Mouse (Mus musculus) right cerebral cortex, postnatal 4 days (tissue): ENCODE results near the gene Lfng.

Experiments used
- DNase-seq: peaks from one replicate; pipeline ENCODE4 v3.0.0-alpha.2; 2022

Lfng gene

DNA sequence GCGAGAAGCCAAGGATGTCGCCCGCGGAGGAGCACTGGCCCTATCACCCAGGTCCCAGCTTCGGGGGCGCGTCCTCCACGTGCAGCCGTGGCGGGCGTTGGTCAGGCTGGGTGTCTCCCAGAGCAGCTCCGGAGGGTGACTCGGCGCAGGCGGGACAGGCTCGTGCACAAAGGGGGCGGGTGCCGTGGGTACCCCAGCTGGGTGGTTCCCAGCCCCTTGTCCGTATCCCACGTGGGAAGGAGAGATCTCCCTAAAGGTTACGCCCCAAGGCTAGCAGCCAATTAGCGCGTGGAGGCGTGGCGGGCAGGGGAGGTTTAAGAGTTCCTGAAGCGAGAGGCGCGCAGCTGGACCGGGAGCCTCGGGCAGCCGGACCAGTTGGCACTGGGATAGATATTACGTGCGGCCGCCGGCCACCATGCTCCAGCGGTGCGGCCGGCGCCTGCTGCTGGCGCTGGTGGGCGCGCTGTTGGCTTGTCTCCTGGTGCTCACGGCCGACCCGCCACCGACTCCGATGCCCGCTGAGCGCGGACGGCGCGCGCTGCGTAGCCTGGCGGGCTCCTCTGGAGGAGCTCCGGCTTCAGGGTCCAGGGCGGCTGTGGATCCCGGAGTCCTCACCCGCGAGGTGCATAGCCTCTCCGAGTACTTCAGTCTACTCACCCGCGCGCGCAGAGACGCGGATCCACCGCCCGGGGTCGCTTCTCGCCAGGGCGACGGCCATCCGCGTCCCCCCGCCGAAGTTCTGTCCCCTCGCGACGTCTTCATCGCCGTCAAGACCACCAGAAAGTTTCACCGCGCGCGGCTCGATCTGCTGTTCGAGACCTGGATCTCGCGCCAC, at the start of gene Lfng:
Gene Lfng, plus strand, starts transcription at position 320 of the 835 bp plus-strand sequence.
- peak; percentile 72 for DNase-seq

DNA sequence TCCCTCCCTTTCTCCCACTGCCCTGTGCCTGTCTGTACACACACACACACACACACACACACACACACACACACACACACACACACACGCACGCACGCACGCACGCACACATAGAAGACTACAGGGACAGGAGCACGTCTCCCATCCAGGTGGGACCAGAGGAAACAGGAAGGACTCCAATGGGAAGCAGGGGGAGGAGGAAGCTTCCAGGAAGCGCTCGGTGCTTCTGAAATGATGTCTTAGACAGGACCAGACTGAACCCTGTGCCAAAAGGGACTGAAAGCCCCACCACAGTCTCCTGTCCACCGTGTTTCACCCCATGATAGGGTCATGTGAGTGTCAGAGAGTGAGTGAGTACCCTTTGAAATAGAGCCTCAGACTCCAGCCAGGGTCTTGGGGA, 44.5 kb upstream of the Lfng start:
- DNase-seq, result no peak

DNA sequence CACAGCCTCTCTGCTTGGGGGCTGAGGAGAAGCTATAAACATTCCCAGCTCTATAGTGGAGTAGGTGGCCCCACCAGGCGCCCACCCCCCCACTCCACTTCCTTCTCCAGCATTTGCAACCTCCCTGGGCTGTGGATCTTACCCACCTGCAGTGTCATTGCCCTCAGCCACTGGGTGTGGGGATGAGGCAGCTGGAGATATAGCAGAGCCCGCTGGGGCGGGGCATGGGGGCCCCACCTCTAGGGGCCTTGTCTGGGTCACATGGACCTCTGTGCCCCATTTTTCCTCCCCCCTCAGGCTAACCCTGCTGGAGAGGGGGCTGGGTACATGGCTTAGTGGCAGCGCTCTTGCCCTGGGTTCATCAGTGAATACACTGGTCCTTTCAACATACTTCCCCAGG, 42.2 kb upstream of the Lfng start, which contains the start of gene Grifin:
Gene Grifin, minus strand, starts transcription at position 176 of the 400 bp plus-strand sequence.
- no peak for DNase-seq

DNA sequence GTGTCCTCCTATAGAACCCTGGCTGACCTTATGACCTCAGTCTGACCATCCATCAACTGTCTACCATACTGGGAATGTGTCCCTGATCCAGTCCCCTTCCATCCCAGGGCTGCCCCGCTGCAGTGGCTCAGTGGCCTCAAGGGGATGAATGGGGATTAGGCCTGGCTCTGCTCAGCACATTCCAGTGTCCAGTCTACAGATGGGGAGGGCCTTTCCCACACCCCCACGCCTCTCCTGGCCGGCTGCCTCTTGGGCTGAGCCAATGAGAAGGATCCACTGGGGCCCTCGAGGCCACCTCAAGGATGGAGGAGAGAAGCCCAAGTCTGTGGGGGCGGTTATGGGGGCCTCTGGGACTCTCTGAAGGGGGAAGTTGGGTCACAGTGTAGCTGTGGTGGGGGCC, 41.7 kb upstream of the Lfng start:
- DNase-seq, result peak; percentile 44

DNA sequence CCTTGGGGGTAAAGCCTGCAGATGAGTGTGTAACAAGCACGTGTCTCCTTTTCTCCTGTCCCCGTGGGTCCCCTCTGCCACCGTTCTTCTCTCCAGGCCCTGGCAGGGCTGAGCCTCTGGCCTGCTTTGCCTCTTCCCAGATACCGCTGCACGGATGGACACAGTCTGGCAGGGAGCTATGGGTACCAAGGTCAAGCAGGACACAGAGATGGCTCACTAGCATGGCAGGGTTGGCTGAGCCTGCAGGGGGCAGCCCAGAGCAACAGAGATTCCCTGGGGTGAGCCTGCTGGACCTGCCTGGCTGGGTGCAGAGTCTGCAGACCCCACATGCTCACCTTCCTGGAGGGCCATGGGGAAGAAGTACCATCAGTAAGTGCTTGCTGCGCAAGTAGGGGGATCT, 41.3 kb upstream of the Lfng start:
- DNase-seq, result peak; percentile 50

DNA sequence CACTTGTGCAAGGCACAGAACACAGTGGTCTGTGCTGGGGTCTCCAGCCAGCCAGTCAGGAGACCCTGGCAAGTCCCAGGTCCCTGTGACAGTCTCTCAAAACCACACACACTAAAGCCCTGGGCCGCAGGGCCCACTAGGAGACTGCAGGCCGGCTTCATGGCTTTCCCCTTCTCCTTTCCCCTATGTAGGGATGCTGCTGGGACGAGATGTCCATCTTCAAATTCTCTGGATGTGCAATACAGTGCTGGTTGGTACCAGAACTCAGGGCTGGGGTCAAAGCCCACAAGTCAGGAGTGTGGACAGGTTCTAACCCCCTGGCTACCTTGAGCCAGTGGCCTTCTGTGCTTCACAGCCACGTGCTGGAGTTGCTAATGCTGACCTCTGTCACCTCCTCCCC, 40.8 kb upstream of the Lfng start:
- DNase-seq, result no peak

DNA sequence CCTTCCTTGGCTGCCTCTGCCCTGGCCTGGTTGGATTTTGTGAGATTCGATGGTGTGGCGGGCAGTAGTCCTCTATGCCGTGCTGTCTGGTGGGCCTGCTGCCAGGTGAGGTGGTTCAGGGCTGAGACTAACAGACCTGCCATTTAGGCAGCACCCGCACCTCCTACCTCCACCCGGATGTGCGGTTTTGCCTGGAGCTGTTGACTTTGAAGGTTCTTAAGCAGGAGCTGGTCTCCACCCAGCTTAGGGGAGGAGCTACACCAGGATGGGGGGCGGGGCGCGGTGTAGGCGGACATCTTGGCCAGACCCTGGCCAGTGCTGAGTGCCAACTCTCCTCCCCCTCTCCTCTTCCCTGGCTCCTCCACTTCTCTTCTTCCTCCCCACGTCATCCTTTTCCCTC, 39.8 kb upstream of the Lfng start:
- peak; percentile 43 for DNase-seq

DNA sequence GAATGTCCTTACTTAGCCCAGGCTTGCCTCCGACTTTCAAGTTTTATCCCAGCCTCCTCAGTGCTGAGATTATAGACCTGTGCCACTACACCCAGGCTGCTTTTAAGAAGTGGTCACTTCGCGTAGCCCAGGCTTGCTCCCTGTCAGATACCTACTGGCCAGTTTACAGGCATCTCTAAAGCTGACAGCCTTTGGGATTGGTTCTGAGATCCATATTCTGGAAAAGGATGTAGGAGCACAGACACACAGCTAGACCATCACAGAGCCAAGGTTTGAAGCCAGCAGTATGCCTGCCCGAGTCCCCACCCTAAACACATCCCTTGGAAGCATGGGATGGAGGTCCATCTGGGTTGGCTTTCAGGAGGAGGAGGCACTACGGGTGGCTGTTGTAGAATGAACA, 39.4 kb upstream of the Lfng start:
- DNase-seq, result no peak

DNA sequence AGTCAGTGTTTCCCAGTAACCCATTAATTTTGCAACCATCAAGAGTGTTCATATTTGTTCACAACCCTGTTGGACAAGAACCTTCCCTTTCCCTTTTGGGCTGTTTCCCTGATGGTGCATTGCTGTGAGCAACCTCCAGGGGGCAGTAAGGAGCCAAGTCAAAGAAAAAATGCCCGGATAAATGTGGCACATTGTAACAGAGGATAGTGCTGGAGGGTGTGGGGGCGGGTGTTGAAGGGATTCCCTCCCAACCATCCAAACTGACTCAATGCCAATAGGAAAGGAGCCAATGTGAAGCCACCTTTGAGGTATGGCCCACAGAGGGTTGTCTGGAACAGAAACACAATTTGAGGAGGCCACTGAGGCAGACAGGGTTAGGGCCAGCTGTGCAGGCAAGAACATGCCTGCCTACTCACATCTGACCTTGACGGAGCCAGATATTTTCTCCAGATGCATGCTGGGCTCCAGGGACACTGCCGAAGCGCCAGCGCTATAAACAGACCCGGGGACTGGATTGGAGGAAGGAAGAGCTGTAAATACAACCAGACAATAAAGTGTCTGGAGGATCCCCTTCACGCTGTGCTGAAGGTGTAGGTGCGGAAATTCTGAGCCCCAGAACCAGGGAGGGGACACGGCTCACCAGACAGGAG, 38.7 kb upstream of the Lfng start:
- peak; percentile 58 for DNase-seq

DNA sequence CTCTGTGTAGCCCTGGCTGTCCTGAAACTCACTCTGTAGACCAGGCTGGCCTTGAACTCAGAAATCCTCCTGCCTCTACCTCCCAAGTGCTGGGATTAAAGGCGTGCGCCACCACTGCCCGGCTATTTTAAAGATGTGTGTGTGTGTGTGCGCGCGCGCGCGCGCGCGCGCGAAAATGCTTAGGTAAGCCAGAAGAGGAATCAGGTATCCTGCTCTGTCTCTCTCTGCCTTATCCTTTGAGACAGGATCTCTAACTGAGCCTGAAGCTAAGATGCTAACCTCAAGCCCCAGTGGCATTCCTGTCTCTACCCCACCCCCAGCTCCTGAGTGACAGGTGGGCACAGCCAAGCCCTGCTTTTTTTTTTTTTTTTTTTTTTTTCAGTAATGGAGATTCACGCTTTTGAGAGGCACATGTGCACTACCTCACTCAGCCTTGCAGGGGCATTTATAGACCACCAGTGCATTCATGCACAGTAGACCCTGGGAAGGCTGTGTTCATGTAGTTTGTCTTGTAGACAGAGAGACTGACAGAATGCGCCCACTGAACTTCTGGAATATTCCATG, 38.0 kb upstream of the Lfng start:
- DNase-seq, result no peak

DNA sequence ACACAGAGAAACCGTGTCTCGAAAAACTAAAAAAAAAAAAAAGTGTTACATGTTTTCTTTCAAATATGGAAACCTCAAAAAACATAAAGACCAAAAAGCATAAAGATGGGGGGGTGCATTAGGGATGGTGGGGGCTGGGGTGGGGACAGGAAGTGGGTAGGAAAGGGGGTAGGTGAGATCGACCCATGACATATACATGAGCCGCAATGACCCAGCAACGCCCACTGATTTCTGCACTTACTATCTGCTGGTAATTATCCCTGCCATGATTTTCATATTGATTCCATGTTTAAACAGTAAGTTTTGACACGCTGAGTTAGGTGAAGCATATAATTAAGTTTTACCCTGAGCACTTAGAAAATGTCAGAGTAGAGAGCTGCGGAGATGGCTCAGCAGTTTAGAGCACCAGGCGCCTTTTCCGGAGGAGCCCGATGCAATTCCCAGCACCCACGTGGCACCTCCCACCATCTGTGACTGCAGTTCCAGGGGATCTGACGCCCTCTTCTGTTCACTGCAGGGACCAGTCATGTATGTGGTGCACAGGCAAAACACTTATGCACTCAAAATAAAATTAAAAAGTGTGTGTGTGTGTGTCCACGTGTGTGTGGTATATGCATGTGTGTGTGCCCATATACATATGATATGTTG, 36.8 kb upstream of the Lfng start:
- no peak for DNase-seq

DNA sequence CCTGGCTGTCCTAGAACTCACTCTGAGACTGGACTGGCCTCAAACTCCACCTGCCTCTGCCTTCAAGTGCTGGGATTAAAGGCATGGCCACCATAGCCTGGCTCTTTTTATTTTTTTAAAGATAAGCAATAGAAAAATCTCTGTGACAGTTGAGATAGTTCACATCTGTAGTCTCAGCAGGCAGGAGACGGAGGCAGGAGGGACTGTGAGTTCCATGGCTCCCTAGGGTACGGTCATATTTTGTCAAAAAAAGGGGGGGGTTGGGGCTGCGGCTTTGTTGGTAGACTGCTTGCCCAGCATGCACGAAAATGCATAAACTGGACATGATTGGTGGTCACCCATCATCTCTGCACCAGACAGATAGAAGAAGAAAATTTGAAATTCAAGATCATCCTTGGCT, 35.9 kb upstream of the Lfng start:
- no peak for DNase-seq

DNA sequence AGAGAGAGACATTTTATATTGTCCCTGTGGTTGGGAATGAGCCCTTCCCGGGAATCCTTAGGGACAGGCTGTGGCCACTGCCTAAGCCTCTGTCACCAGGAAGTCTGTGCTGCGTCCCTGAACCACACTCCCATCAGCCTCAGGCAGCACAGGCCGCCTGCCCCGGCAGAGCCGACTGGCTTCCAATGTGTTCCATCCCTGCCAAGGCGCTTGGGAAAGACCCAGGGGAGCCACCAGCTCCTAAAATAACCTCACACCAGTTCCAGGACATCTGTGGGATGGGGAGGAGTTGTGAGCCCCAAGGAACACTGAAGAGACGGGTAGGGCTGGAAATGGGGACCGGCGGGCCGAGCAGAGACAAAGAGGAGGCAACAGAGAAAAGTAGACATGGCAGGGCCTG, 35.4 kb upstream of the Lfng start:
- peak; percentile 38 for DNase-seq

DNA sequence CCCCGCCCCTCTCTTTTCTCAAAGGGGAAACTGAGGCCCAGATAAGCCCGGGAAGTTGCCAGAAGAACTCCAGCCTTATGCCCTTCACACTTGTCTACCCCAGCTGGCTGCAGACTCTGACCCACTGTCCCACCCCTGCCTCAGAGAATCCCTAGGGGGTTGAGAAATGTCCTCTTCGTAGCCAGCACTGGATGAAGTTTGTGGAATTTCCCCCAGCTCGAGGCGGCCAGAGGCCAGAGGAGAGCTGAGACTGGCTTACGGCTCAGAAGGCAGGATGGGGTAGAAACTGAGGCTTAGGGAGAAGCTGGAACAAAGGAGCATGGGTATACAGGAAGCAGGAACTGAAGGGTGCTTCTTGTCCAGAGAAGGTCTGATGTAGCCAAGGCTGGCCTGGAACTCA, 34.5 kb upstream of the Lfng start:
- DNase-seq, result no peak

DNA sequence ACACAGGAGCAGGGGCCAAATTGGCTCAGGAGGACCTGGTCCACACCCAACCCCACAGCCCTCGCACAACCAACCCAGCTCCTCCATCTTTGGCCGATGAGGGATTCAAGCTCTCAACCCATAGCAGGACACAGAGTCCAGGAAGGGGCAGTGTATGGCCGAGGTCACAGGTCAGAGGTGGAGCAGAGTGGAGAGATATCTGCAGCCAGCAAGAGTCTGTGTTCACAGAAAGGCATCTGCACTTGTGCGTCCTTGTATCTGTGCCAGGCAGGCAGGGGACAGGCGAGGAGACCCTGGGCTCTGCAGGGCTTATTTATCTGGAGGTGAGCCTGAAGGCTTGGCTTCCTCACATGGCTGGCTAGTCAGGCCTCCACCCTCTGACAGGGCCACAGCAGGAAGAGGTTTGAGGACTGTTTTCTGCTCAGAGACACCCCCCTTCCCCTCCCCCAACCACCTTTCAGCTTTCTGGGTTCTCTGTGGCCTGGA, 31.7 kb upstream of the Lfng start:
- DNase-seq, result no peak

DNA sequence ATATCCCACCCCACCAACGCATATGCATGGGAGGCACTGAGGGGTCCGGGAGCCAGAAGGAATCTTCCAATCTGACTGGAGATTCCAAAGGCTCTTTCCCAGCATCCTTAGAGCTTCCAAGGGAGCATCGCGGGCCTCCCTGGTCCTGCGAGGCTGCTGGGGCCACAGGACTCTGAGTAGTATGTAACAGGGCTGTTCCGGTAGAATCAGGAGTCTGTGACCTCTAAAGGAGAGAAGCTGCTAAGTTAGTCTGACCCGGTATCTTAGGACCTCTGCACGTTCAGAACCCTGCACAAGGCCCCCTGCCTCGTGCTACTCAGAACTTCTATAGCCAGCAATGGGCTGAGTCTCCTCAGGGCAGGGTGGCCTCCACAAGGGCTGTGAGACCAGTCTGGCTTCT, 27.9 kb upstream of the Lfng start:
- DNase-seq, result no peak

DNA sequence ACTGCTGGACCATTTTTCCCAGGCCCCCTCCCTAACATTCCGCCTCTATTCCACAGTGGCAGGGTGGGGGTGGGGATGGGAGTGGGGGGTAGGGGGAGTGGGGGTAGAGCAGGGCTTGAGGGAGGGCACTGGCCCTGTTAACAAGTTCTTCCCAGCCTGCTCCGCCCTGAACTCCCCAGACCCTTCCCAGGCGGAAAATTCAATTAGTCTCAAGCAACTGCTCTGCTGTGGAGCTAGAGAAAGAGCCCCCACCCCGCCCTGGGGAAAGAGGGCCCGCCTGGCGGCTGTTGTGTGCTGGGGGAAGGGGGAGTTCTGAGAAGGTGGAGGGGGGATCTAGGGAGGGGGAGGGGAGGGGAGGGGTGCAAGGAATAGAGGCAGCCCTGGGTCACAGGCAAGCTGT, 27.3 kb upstream of the Lfng start:
- no peak for DNase-seq

DNA sequence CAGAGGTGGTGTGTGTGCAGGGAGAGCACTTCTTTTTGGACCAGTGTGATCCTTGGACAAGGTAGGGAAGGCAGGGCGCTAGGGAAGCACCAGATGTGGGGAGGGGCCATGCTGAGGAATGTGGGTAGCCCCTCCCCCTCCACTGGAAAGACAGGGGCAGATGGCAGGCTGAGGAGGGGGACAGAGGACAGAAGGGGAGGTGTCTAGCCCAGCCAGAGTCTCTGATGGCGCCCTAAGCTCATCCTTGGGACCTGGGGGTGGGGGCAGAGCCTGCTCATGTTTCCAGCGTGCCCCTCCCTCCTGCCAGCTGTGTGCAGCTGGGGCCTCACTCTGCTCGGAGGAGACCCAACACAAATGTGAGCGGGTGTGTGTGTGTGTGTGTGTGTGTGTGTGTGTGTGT, 25.6 kb upstream of the Lfng start:
- DNase-seq, result no peak

DNA sequence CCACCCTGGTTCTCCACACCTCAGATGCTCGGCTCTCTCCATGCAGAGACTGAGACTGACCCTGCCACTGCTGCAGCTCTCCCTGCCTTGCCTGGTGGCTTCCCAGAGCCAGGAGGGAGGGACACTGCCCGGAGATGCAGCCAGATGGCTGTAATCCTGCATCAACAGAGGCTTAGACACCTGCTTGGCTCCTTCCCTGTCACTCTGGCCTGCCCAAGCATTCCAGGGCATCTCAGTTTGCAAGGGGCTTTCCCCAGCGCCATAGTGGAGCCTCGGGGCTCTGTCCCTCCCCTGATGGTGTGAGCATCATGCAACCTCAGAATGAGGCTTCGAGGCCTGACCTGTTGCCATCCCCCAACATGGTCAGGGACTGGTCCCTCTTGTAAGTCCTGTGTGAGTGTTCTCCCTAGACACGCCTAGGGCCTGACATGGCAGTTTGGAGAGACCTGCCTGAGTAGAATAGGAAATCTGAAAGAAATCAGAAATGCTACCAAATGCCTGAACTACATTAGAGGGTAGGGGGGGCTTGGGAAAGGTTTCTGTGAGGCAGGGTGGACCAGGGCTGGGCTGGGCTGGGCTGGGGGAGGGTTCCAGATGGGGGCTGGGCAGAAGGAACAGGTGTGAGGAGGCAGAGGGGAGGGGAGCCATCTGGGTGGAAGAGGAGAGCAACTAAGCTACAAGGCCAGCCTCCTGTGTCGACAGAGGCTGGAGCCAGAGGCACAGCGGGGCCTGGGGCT, 24.0 kb upstream of the Lfng start:
- DNase-seq, result no peak

DNA sequence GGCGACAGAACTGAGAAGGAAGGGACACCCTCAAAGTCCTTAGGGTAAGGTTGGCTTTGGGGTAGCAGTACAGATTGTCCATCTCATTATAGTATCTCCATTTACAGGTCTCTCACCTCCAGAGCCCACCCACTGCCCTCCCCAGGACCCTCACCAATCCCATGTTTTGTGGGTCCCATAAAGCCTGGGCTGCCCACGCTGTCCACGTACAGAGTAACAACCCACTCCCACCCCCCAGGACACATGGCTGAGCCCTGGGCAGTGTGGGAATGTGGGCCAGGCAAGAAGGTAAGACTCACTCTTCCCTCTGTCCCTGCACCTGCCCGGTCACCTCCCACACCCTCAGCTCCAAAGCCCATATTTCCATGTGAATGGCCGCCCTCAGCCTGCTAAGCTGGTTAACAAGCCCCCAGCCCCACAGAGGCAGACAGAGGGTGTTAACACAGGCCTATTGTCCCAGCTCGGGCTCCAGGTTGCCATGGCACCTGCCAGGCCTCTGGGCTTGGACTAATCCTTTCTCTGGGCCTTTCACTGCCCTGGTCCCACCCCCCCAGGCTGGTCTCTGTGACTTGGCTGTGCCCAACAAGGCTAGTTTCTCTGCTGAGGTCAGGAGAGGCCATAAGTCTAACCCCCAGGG, 23.3 kb upstream of the Lfng start:
- no peak for DNase-seq

DNA sequence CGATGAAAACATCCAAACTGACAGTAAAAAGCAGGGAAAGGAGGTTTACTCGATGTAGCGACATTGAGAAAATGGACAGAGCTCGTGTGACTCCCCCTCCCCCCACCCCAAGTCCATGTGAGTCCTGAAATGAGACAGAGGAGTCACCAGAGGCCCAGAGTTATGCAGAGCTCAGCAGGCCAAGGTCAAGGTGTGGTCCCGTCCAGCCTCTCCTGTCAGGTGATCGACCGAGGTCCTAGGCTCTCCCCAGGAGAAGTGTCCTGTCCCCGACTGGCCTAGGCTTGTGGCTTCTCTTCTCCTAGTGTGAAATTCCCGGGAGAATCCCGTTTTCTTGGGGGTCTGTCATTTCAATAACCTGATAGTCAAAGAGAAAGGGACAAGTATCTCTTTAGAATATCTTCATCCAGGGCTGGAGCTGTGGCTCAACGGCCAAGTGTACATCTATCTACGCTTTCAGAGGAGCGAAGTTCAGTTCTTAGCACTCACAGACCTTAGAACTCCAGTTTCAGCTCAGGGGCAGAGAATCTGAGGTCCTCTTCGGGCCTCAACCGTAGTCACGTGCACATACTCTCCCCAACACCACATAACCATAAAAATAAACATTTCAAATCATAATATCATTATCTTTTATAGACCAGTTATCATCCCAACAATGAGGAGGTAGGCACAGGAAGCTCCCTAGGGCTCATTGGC, 17.9 kb upstream of the Lfng start:
- no peak for DNase-seq

DNA sequence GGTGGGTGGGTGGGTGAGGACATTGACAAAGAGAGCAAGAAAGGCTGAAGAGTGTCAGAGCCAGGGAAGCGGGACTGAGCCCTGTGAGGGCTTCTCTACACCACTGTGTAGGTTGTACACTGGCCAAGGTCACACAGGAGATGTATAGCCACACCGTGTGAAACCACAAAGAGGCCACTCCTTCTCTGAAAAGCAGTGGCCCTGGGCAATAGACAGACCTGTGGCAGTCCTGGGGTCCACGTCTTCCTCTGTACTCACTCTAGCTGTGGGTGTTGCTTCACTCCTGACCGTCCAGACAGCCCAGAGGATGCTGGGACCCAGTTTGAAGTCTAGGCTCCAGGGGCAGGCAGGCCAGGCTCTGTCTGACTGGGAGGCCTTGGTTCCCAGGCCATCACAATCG, 12.3 kb upstream of the Lfng start:
- DNase-seq, result no peak
